Mouse (Mus musculus): Measurements from ENCODE around the gene Itgae. TPM values are rescaled to one million over a fixed set of nuclear protein-coding genes. Genes with fewer than 3 reads are reported as not detected.

Itgae gene
- not detected in 2 replicates for polyA plus RNA-seq (2012; ENCODE audit: insufficient read depth, insufficient read length, low replicate concordance, missing spikeins)

DNA sequence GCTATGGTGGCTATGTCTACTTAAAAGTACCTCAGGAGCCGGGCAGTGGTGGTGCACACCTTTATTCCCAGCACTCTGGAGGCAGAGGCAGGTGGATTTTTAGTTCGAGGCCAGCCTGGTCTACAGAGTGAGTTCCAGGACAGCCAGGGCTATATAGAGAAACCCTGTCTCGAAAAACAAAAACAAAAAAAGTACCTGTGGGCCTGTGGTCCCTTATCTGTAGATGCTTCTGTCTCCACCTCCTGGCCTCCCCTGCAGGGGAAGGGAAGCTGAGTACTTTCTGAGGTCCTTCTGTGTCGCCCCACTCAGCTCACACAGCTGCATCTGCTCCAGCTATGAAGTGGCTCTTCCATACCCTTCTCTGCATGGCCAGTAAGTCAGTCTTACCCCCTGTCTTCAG lies at the start of gene Itgae:
Gene Itgae, plus strand, starts transcription at position 301 of the 400 bp plus-strand sequence.
- TF ChIP-seq CTCF (IDR thresholded peaks at IDR 0.05; ENCODE audit: insufficient read depth, low read depth, low read length): no peak
- no peak for TF ChIP-seq POLR2A (IDR thresholded peaks at IDR 0.05; ENCODE audit: insufficient read depth, low read depth, low read length)
- WGBS: 92% methylated on average over 4 of the region's 4 CpGs
- no peak within 1 kb of the TSS for H3K27ac ChIP-seq (ENCODE audit: insufficient read depth, low read depth, low read length)
- H3K4me1 ChIP-seq (ENCODE audit: control insufficient read depth, insufficient read depth, low read length): no peaks in the 10 kb centered on the region; the same call in 1 of the 2 replicates
- no peak within 1 kb of the TSS for H3K4me3 ChIP-seq (ENCODE audit: insufficient read depth, low read depth, low read length)

- Histone ChIP-seq H3K4me1 (ENCODE audit: control insufficient read depth, insufficient read depth, low read length) (peaks cover 9% of the 10 kb centered on the region), H3K27ac (ENCODE audit: insufficient read depth, low read depth, low read length) (no peak overlapping the region), H3K4me3 (ENCODE audit: insufficient read depth, low read depth, low read length) (no peak overlapping the region)
- TF ChIP-seq POLR2A (IDR thresholded peaks at IDR 0.05; ENCODE audit: insufficient read depth, low read depth, low read length) (no peak), CTCF (IDR thresholded peaks at IDR 0.05; ENCODE audit: insufficient read depth, low read depth, low read length) (no peak)
- 61% methylated on average over 6 of the region's 6 CpGs for WGBS
Observed at GRCm38 (mm10) chr11:73044229-73044755, 46.1 kb upstream of the Itgae start.

GRCm38 (mm10) chr11:73044789-73045188 lies 45.6 kb upstream of the Itgae start:
- H3K27ac ChIP-seq (ENCODE audit: insufficient read depth, low read depth, low read length): 0 out of 2 replicates have a peak overlapping the region, but pooled peaks have one; percentile 83
- peaks cover 9% of the 10 kb centered on the region for H3K4me1 ChIP-seq (ENCODE audit: control insufficient read depth, insufficient read depth, low read length)
- WGBS: 75% methylated on average over 4 of the region's 4 CpGs
- TF ChIP-seq CTCF (IDR thresholded peaks at IDR 0.05; ENCODE audit: insufficient read depth, low read depth, low read length): no peak
- TF ChIP-seq POLR2A (IDR thresholded peaks at IDR 0.05; ENCODE audit: insufficient read depth, low read depth, low read length): no peak
- no peak overlapping the region for H3K4me3 ChIP-seq (ENCODE audit: insufficient read depth, low read depth, low read length)

DNA sequence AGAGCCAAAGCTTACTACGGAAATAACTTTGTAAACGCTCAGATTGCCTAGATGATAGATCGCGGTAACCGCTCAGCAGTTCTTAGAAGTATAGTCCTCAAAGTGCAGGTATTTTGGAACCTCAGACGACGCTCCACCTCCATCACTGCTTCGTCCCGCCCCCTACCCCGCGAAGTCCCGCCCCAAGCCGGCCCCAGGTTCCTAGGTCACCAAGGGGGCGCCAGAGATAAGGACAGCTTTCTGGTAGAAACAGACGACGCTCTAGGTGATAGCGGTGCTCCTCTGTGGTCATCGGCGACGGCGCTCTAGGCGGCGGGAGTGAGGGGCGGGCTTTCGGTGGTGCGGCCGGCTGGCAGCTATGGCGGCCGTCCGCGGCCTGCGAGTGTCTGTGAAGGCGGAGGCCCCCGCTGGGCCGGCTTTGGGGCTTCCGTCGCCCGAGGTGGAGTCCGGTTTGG lies 42.8 kb upstream of the Itgae start, which contains the start of gene Ncbp3:
Gene Ncbp3, plus strand, starts transcription at position 242 of the 455 bp plus-strand sequence.
- peak; percentile 90 for TF ChIP-seq POLR2A (IDR thresholded peaks at IDR 0.05; ENCODE audit: insufficient read depth, low read depth, low read length)
- peak; percentile 66 for TF ChIP-seq CTCF (IDR thresholded peaks at IDR 0.05; ENCODE audit: insufficient read depth, low read depth, low read length)
- Histone ChIP-seq H3K27ac (ENCODE audit: insufficient read depth, low read depth, low read length) (peak within 1 kb of the TSS; percentile 72), H3K4me1 (ENCODE audit: control insufficient read depth, insufficient read depth, low read length) (peaks cover 13% of the 10 kb centered on the region), H3K4me3 (ENCODE audit: insufficient read depth, low read depth, low read length) (peak within 1 kb of the TSS; percentile 60)
- under 1% methylated on average over 39 of the region's 39 CpGs for WGBS

DNA sequence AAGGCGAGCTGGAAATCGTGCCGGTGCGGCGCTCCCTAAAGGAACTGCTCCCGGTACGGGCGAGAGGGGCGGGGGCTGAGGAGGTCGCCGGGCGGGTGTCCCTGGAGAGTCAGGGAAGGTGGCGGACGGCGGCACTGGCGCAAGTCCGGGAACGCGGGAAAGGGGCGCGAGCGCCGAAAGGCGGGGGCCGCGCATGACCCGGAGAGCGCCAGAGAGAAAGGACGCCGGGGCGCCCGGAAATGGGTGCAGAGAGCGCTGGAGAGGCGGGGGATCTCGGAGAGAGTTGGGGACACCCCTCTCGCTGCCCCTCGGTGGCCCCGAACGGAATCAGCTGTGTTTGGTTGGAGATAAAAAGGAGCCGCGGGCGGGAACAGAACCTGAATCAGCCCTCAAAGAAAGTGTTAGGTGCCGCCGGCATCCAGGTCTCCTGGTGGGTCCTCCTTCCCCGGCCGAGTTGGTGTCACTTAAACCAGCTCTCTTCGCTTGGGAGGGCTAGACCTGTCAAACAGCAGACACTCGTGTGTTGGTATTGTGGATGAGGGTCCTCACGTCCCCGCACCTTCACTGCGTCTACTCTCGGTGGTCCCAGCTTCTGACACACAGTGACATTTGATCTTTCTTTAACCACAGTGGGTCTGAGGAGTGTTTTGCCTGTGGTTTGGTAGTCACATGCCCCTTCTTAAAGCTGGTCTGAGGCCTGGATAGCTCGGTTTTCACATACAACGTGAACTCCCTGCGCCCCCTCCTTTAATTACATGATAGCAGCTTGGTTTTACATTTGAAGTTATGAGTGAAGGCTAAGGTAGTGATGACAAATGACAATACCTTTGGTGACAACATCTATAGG lies 42.1 kb upstream of the Itgae start:
- H3K4me1 ChIP-seq (ENCODE audit: control insufficient read depth, insufficient read depth, low read length): peaks cover 13% of the 10 kb centered on the region
- peak overlapping the region; percentile 72 for H3K27ac ChIP-seq (ENCODE audit: insufficient read depth, low read depth, low read length)
- WGBS: 2% methylated on average over 55 of the region's 55 CpGs
- TF ChIP-seq CTCF (IDR thresholded peaks at IDR 0.05; ENCODE audit: insufficient read depth, low read depth, low read length): no peak
- TF ChIP-seq POLR2A (IDR thresholded peaks at IDR 0.05; ENCODE audit: insufficient read depth, low read depth, low read length): no peak
- H3K4me3 ChIP-seq (ENCODE audit: insufficient read depth, low read depth, low read length): peak overlapping the region; percentile 60

DNA sequence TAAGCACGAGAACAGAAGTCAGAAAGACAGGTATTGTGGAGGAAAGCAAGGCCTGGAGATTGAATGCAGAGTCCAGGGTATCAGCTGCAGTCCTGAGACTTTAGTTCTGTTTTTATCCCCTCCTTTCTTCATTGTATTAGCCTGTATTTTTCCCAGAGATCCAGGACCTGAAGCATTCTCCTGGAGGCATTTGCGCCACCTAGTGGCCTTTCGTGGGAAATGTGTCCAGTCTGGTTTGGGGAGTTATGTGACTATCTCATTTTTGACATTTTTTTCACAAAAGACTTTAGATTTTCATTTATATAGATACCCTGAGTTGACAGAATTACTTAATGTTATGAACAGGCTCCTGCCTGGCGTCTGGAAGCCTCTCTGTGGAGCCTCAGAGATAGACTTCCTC lies 41.0 kb upstream of the Itgae start:
- WGBS: 2% methylated on average over 4 of the region's 4 CpGs
- Histone ChIP-seq H3K27ac (ENCODE audit: insufficient read depth, low read depth, low read length) (no peak overlapping the region), H3K4me1 (ENCODE audit: control insufficient read depth, insufficient read depth, low read length) (peaks cover 10% of the 10 kb centered on the region), H3K4me3 (ENCODE audit: insufficient read depth, low read depth, low read length) (no peak overlapping the region)
- TF ChIP-seq POLR2A (IDR thresholded peaks at IDR 0.05; ENCODE audit: insufficient read depth, low read depth, low read length) (no peak), CTCF (IDR thresholded peaks at IDR 0.05; ENCODE audit: insufficient read depth, low read depth, low read length) (no peak)

DNA sequence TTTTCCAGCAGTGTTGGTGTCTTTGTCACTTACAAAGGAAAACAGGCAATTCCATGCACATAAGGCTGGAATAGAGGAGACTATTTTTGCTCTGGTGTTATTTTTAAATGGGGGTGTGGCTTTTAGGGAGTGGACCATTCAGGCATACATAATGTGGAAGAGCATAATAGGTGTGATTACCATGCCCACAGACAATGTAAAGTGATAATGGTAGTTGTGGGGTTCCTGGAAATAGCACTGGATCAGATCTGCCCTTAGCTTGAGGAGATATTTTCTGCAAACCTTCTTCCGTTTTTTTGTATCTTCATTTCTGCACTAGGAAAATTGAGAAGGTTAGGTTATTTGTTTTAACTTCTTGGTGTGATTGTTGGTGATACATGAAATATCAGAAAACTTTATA lies 37.6 kb upstream of the Itgae start:
- WGBS: 37% methylated on average over 1 of the region's 1 CpGs
- Histone ChIP-seq H3K4me3 (ENCODE audit: insufficient read depth, low read depth, low read length) (no peak overlapping the region), H3K27ac (ENCODE audit: insufficient read depth, low read depth, low read length) (no peak overlapping the region), H3K4me1 (ENCODE audit: control insufficient read depth, insufficient read depth, low read length) (peaks cover 6% of the 10 kb centered on the region)
- TF ChIP-seq CTCF (IDR thresholded peaks at IDR 0.05; ENCODE audit: insufficient read depth, low read depth, low read length) (no peak), POLR2A (IDR thresholded peaks at IDR 0.05; ENCODE audit: insufficient read depth, low read depth, low read length) (no peak)

DNA sequence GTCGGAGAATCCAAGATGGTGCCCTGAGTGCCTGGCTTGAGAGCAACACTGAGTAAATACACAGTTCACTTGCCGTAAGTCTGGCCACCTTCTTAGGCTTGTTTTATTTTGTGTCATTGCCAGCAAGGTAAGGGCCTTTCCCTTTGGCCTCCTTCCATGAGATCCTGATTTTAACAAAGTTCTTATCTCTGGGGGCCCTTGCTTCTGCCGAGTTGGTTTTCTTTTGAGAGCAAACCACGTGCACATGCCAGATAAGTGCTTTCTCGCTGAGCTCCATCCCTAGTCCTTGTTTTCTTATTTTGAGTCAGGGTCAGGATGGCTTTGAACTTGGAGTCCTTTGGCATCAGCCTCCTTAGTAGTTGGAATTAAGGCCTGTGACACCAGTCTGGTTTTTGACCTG lies 32.7 kb upstream of the Itgae start:
- TF ChIP-seq POLR2A (IDR thresholded peaks at IDR 0.05; ENCODE audit: insufficient read depth, low read depth, low read length): no peak
- TF ChIP-seq CTCF (IDR thresholded peaks at IDR 0.05; ENCODE audit: insufficient read depth, low read depth, low read length): no peak
- WGBS: 83% methylated on average over 5 of the region's 5 CpGs
- H3K4me3 ChIP-seq (ENCODE audit: insufficient read depth, low read depth, low read length): no peak overlapping the region
- H3K27ac ChIP-seq (ENCODE audit: insufficient read depth, low read depth, low read length): no peak overlapping the region
- peaks cover 4% of the 10 kb centered on the region; the same call in 1 of the 2 replicates for H3K4me1 ChIP-seq (ENCODE audit: control insufficient read depth, insufficient read depth, low read length)

DNA sequence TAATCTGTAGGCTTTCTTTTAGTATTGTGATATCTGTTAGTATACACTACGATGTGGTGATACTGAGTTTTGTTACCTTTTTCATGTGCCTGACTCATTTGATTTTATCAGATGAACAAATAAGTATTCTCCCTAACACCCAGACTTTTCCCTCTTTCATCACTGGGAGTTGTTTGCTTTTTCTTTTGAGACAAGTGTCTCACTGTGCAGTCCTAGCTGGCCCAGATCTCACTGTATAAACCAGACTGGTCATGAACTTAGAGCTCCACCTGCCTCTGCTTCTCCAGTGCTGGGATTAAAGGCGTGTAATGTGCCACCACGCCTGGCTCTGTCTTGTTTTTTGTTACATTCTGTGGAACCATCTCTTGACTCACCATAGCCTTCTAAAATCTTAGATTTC lies 30.8 kb upstream of the Itgae start:
- Histone ChIP-seq H3K4me1 (ENCODE audit: control insufficient read depth, insufficient read depth, low read length) (0 out of 2 replicates have a peak, but pooled peaks cover 2% of the 10 kb centered on the region), H3K4me3 (ENCODE audit: insufficient read depth, low read depth, low read length) (no peak overlapping the region), H3K27ac (ENCODE audit: insufficient read depth, low read depth, low read length) (no peak overlapping the region)
- no peak for TF ChIP-seq CTCF (IDR thresholded peaks at IDR 0.05; ENCODE audit: insufficient read depth, low read depth, low read length)
- no peak for TF ChIP-seq POLR2A (IDR thresholded peaks at IDR 0.05; ENCODE audit: insufficient read depth, low read depth, low read length)
- 79% methylated on average over 3 of the region's 3 CpGs for WGBS
